Mouse (Mus musculus): ENCODE measurements at regions not wholly inside any gene's neighbourhood (a gene's known extent, or its start where the extent isn't known, plus 50 kb on each side); places are given as distances from the start of the nearest gene placed in this dataset.

- Histone ChIP-seq H3K27me3 (ENCODE audit: insufficient read depth, poor library complexity, severe bottlenecking) (no peaks in the 10 kb centered on the region), H3K4me1 (peaks cover 10% of the 10 kb centered on the region), H3K36me3 (no peaks in the 10 kb centered on the region), H3K9me3 (no peaks in the 10 kb centered on the region), H3K27ac (no peak overlapping the region), H3K4me3 (no peak overlapping the region)
- DNase-seq (ENCODE audit: low spot score) = no peak
- WGBS = 92% methylated on average over 2 of the region's 2 CpGs
Measured at GRCm38 (mm10) chr3:38566576-38566975, 81.9 kb upstream of the Ankrd50 start.

- WGBS = 38% methylated on average over 2 of the region's 2 CpGs
- no peaks in the 10 kb centered on the region for H3K36me3 ChIP-seq
- no peaks in the 10 kb centered on the region for H3K9me3 ChIP-seq
- no peak overlapping the region for H3K4me3 ChIP-seq
- H3K4me1 ChIP-seq = peaks cover 10% of the 10 kb centered on the region
- H3K27ac ChIP-seq = no peak overlapping the region
- H3K27me3 ChIP-seq (ENCODE audit: insufficient read depth, poor library complexity, severe bottlenecking) = no peaks in the 10 kb centered on the region
- no peak for DNase-seq (ENCODE audit: low spot score)
Measured at GRCm38 (mm10) chr3:38564844-38565243, 80.2 kb upstream of the Ankrd50 start.

GRCm38 (mm10) chr3:38564364-38564763 lies 79.7 kb upstream of the Ankrd50 start:
- 55% methylated on average over 2 of the region's 2 CpGs for WGBS
- no peak overlapping the region for H3K4me3 ChIP-seq
- no peak for DNase-seq (ENCODE audit: low spot score)

GRCm38 (mm10) chr3:38561186-38561585 lies 76.5 kb upstream of the Ankrd50 start:
- no peaks in the 10 kb centered on the region for H3K9me3 ChIP-seq
- H3K27ac ChIP-seq = no peak overlapping the region
- WGBS = 48% methylated on average over 2 of the region's 2 CpGs
- H3K36me3 ChIP-seq = no peaks in the 10 kb centered on the region
- H3K4me1 ChIP-seq = 0 out of 2 replicates have a peak, but pooled peaks cover 3% of the 10 kb centered on the region
- no peaks in the 10 kb centered on the region for H3K27me3 ChIP-seq (ENCODE audit: insufficient read depth, poor library complexity, severe bottlenecking)
- H3K4me3 ChIP-seq = no peak overlapping the region
- DNase-seq (ENCODE audit: low spot score) = no peak

More at GRCm38 (mm10) chr3:38564364-38564763, 79.7 kb upstream of the Ankrd50 start:
- Histone ChIP-seq H3K27me3 (ENCODE audit: insufficient read depth, poor library complexity, severe bottlenecking) (no peaks in the 10 kb centered on the region), H3K9me3 (no peaks in the 10 kb centered on the region), H3K4me1 (peaks cover 11% of the 10 kb centered on the region), H3K36me3 (no peaks in the 10 kb centered on the region), H3K27ac (no peak overlapping the region)

GRCm38 (mm10) chr3:38555939-38556338 lies 71.3 kb upstream of the Ankrd50 start:
- Histone ChIP-seq H3K4me1 (0 out of 2 replicates have a peak, but pooled peaks cover 3% of the 10 kb centered on the region), H3K27ac (no peak overlapping the region), H3K36me3 (no peaks in the 10 kb centered on the region), H3K27me3 (ENCODE audit: insufficient read depth, poor library complexity, severe bottlenecking) (no peaks in the 10 kb centered on the region), H3K4me3 (no peak overlapping the region), H3K9me3 (no peaks in the 10 kb centered on the region)
- 88% methylated on average over 5 of the region's 5 CpGs for WGBS
- no peak for DNase-seq (ENCODE audit: low spot score)

GRCm38 (mm10) chr3:38553470-38554043 lies 68.9 kb upstream of the Ankrd50 start:
- H3K4me3 ChIP-seq = no peak overlapping the region
- whole genome bisulfite sequencing = 76% methylated on average over 4 of the region's 4 CpGs
- no peak overlapping the region for H3K27ac ChIP-seq
- H3K36me3 ChIP-seq = no peaks in the 10 kb centered on the region
- no peak for DNase-seq (ENCODE audit: low spot score)
- H3K9me3 ChIP-seq = no peaks in the 10 kb centered on the region
- H3K4me1 ChIP-seq = no peaks in the 10 kb centered on the region
- H3K27me3 ChIP-seq (ENCODE audit: insufficient read depth, poor library complexity, severe bottlenecking) = no peaks in the 10 kb centered on the region

- DNase-seq (ENCODE audit: low spot score) = no peak
- Histone ChIP-seq H3K9me3 (no peaks in the 10 kb centered on the region), H3K36me3 (no peaks in the 10 kb centered on the region), H3K4me1 (no peaks in the 10 kb centered on the region), H3K27ac (no peak overlapping the region), H3K27me3 (ENCODE audit: insufficient read depth, poor library complexity, severe bottlenecking) (no peaks in the 10 kb centered on the region), H3K4me3 (no peak overlapping the region)
- WGBS = 67% methylated on average over 3 of the region's 3 CpGs
Measured at GRCm38 (mm10) chr3:38547032-38547431, 62.4 kb upstream of the Ankrd50 start.

GRCm38 (mm10) chr3:38545501-38545896 lies 60.9 kb upstream of the Ankrd50 start:
- H3K27me3 ChIP-seq (ENCODE audit: insufficient read depth, poor library complexity, severe bottlenecking) = no peaks in the 10 kb centered on the region
- 75% methylated on average over 3 of the region's 3 CpGs for WGBS
- no peaks in the 10 kb centered on the region for H3K4me1 ChIP-seq
- no peak overlapping the region for H3K27ac ChIP-seq
- no peaks in the 10 kb centered on the region for H3K9me3 ChIP-seq
- DNase-seq (ENCODE audit: low spot score) = no peak
- no peaks in the 10 kb centered on the region for H3K36me3 ChIP-seq
- H3K4me3 ChIP-seq = no peak overlapping the region

- Histone ChIP-seq H3K4me1 (no peaks in the 10 kb centered on the region), H3K9me3 (no peaks in the 10 kb centered on the region), H3K27me3 (ENCODE audit: insufficient read depth, poor library complexity, severe bottlenecking) (no peaks in the 10 kb centered on the region), H3K36me3 (no peaks in the 10 kb centered on the region), H3K27ac (no peak overlapping the region), H3K4me3 (no peak overlapping the region)
- DNase-seq (ENCODE audit: low spot score) = no peak
- 82% methylated on average over 4 of the region's 4 CpGs for WGBS
Measured at GRCm38 (mm10) chr3:38544718-38545500, 60.3 kb upstream of the Ankrd50 start.

- 82% methylated on average over 3 of the region's 3 CpGs for WGBS
- H3K27ac ChIP-seq = no peak overlapping the region
Measured at GRCm38 (mm10) chr3:38543816-38544215, 59.2 kb upstream of the Ankrd50 start.

GRCm38 (mm10) chr3:38541296-38541695 lies 56.7 kb upstream of the Ankrd50 start:
- H3K27ac ChIP-seq = no peak overlapping the region
- H3K27me3 ChIP-seq (ENCODE audit: insufficient read depth, poor library complexity, severe bottlenecking) = no peaks in the 10 kb centered on the region
- H3K36me3 ChIP-seq = no peaks in the 10 kb centered on the region
- no peaks in the 10 kb centered on the region for H3K4me1 ChIP-seq
- 74% methylated on average over 3 of the region's 3 CpGs for WGBS
- H3K9me3 ChIP-seq = no peaks in the 10 kb centered on the region
- no peak for DNase-seq (ENCODE audit: low spot score)
- no peak overlapping the region for H3K4me3 ChIP-seq

More at GRCm38 (mm10) chr3:38543816-38544215, 59.2 kb upstream of the Ankrd50 start:
- no peak for DNase-seq (ENCODE audit: low spot score)
- H3K27me3 ChIP-seq (ENCODE audit: insufficient read depth, poor library complexity, severe bottlenecking) = no peaks in the 10 kb centered on the region
- H3K9me3 ChIP-seq = no peaks in the 10 kb centered on the region
- H3K4me1 ChIP-seq = no peaks in the 10 kb centered on the region
- no peak overlapping the region for H3K4me3 ChIP-seq
- H3K36me3 ChIP-seq = no peaks in the 10 kb centered on the region

GRCm38 (mm10) chr3:38538309-38538708 lies 53.7 kb upstream of the Ankrd50 start:
- H3K27ac ChIP-seq = no peak overlapping the region
- 72% methylated on average over 2 of the region's 2 CpGs for WGBS
- no peaks in the 10 kb centered on the region for H3K4me1 ChIP-seq
- no peak overlapping the region for H3K4me3 ChIP-seq
- H3K9me3 ChIP-seq = no peaks in the 10 kb centered on the region
- H3K36me3 ChIP-seq = no peaks in the 10 kb centered on the region
- no peaks in the 10 kb centered on the region for H3K27me3 ChIP-seq (ENCODE audit: insufficient read depth, poor library complexity, severe bottlenecking)
- no peak for DNase-seq (ENCODE audit: low spot score)

- no peak overlapping the region for H3K4me3 ChIP-seq
- H3K4me1 ChIP-seq = no peaks in the 10 kb centered on the region
- no peaks in the 10 kb centered on the region for H3K36me3 ChIP-seq
- H3K27ac ChIP-seq = no peak overlapping the region
- no peak for DNase-seq (ENCODE audit: low spot score)
- no peaks in the 10 kb centered on the region for H3K9me3 ChIP-seq
- no peaks in the 10 kb centered on the region for H3K27me3 ChIP-seq (ENCODE audit: insufficient read depth, poor library complexity, severe bottlenecking)
Measured at GRCm38 (mm10) chr3:38537770-38538169, 53.1 kb upstream of the Ankrd50 start.

All from heart, embryonic 10.5 days (tissue).